Mouse (Mus musculus) cerebellum, adult 8-10 months (tissue): ENCODE measurements around the gene Prrt1.

Experiments used
- DNase-seq: peaks from one replicate; pipeline ENCODE4 v3.0.0; 2022

Gene Prrt1

GRCm38 (mm10) chr17:34629221-34629751 is at the start of gene Prrt1:
Gene Prrt1 (plus strand): TSS chr17:34629533.
- DNase-seq, result peak; percentile 63

- no peak for DNase-seq
These were observed 46.8 kb upstream of the Prrt1 start for GRCm38 (mm10) chr17:34582528-34582927.

GRCm38 (mm10) chr17:34583397-34583796 is 45.9 kb upstream of the Prrt1 start:
- DNase-seq, result peak; percentile 27

- DNase-seq, result no peak
These were observed 45.5 kb upstream of the Prrt1 start for GRCm38 (mm10) chr17:34583819-34584218.

GRCm38 (mm10) chr17:34585121-34585520 is 44.2 kb upstream of the Prrt1 start:
- DNase-seq, result peak; percentile 18

- no peak for DNase-seq
These were observed 43.2 kb upstream of the Prrt1 start for GRCm38 (mm10) chr17:34585877-34586771.

GRCm38 (mm10) chr17:34586796-34587422 is 42.4 kb upstream of the Prrt1 start:
- peak; percentile 86 for DNase-seq

- DNase-seq, result peak; percentile 98
These were observed 41.9 kb upstream of the Prrt1 start for GRCm38 (mm10) chr17:34587423-34587811.

- no peak for DNase-seq
These were observed 41.5 kb upstream of the Prrt1 start for GRCm38 (mm10) chr17:34587814-34588213.

GRCm38 (mm10) chr17:34588767-34589166 is 40.6 kb upstream of the Prrt1 start:
- peak; percentile 19 for DNase-seq

- peak; percentile 11 for DNase-seq
These were observed 40.1 kb upstream of the Prrt1 start for GRCm38 (mm10) chr17:34589206-34589605.

- DNase-seq, result peak; percentile 33
These were observed 39.6 kb upstream of the Prrt1 start, which contains the start of gene Gpsm3 for GRCm38 (mm10) chr17:34589681-34590101. Gene Gpsm3 (plus strand): TSS chr17:34589806.

GRCm38 (mm10) chr17:34590154-34590987 is 39.0 kb upstream of the Prrt1 start:
- peak; percentile 41 for DNase-seq

- peak; percentile 34 for DNase-seq
These were observed 38.0 kb upstream of the Prrt1 start, which contains the start of gene Pbx2 for GRCm38 (mm10) chr17:34591029-34591993. Gene Pbx2 (plus strand): TSS chr17:34591266.

- peak; percentile 82 for DNase-seq
These were observed 37.3 kb upstream of the Prrt1 start for GRCm38 (mm10) chr17:34591994-34592375.

- peak; percentile 59 for DNase-seq
These were observed 36.5 kb upstream of the Prrt1 start for GRCm38 (mm10) chr17:34592581-34593549.

GRCm38 (mm10) chr17:34593752-34594525 is 35.4 kb upstream of the Prrt1 start:
- peak; percentile 29 for DNase-seq

- no peak for DNase-seq
These were observed 33.2 kb upstream of the Prrt1 start for GRCm38 (mm10) chr17:34596098-34596497.

GRCm38 (mm10) chr17:34597566-34598095 is 31.7 kb upstream of the Prrt1 start, which contains the start of gene Ager:
Gene Ager (plus strand): TSS chr17:34597862.
- DNase-seq, result peak; percentile 17
